Mouse (Mus musculus) ovary, adult 18-20 months (tissue): Measurements from ENCODE around the gene Itprid1.

Experiments used
- DNase-seq: peaks from one replicate; pipeline ENCODE4 v3.0.0; 2022; ENCODE audit warnings: low spot score, mixed read lengths

Itprid1 gene

GRCm38 (mm10) chr6:55887598-55887997 is 50.9 kb downstream of the Itprid1 start:
- no peak for DNase-seq

DNA sequence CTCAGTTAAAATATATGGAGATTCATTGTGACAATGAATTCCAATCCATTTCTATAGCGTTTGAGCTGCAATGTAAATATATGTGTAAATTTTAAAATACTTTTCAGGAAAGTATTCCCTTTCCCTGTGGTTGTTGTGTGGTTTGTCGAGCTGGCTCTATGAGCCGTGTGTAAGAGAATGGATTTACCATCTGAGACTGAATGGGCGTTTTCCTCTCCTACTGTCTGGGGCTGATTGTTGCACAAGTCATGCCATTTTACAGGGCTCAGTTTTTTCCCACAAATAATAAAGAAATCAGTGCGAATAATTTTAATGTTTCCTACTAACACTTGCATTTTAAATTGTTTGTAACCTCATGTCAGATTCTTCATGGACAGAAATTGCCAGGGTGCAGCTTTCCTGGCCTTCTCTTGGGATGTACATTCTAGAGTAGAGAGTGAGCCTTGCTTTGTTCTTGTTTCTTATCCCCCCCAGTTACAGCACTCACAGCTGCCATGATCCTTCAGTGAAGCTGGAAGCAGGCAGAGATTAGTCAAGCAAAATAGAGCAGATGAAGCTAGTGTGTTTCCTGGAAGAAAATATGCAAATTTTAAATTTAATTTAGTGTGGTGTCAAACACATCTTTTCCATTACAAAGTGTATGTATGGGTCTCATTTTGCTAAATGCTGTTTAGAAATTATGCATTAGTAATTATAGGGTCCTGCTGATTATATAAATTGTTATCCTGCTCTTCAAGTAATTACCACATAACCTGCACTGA is 65.1 kb downstream of the Itprid1 start:
- DNase-seq, result no peak

DNA sequence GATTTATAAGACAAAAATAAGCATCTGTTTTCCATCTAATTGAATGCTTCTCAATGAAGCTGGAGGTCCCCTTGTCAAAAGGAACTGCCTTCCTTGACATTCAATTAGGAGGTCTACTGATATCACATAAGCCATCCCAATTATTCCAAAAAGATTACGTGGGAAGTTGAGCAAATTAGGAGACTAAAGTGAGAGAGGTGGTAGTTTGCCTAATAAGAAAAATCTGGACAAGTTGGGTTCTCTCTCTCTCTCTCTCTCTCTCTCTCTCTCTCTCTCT is 65.6 kb downstream of the Itprid1 start:
- no peak for DNase-seq

GRCm38 (mm10) chr6:55919206-55919605 is 82.5 kb downstream of the Itprid1 start:
- DNase-seq, result no peak

DNA sequence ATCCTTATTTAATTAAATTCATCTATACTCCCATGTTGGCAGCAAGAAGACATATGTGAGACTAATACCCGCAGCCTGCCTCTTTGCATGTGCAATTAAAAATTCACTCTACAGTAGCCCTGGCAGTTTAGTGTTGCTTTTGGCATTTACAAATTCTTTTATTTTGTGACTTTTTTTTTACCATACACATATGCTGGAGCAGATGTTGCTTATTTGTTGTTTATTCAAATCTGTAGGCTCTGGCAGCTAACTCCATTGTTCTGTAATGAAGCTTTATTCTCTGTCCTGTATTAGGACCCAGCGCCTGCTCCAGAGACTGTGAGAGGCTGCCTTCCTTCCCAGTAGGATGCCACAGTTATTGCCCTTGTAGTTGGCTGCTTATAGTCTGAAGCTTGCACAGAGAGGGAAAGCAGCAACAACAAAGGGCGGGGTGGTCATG is 83.6 kb downstream of the Itprid1 start:
- DNase-seq, result no peak

DNA sequence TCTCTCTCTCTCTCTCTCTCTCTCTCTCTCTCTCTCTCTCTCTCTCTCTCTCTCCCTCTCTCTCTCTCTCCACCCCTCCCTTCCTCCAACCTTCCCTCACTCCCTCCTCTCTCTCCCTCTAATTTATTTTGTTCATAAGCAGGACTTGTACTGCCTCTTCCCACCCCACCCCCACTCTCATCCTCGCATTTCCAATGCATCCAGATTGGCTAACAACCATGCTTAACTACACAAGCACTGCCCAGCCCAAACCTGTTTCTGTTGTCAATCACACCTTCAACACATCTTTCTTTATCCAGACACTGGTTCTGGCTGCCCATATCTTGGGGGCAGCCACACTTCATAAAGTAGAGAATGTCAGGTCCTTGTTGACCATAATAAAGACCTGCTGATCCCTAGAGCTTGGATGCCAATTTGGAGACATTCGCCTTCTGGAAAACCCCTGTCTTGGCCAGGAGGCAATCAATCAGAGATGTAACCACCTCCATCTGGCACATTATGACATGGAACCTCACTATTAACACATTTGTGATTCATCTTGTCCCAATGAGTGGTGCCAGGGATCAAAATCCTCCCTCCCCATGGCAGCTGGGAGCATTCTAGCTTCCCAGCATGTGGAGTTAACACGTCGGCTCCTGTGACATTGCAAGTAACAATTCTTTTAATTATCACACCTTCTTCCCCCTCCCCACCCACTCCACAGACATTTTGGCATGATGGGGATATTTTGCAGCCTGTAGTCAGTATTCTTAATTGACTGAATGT is 84.4 kb downstream of the Itprid1 start:
- DNase-seq, result no peak

DNA sequence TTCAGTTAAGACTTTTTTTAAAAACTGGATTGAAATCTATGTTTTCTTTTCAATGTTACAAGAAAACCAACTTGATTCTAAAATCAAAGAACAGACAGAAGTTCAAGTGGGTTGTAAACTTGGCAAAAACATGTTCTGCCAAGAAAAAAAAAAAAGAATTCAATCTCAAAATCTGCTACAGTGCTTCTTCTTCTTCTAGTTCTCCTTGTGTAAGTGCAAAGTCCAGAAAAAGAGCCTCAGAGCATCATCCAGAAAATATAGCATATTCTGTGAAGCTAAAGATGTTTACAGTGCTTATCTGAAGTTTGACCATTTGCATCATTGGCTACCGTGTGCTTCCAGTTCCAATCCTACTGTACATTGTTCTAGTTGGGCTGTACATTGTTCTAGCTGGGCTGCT is 108.0 kb downstream of the Itprid1 start:
- DNase-seq, result no peak

- no peak for DNase-seq
Measured at GRCm38 (mm10) chr6:55950345-55951110, 113.8 kb downstream of the Itprid1 start.

- no peak for DNase-seq
Measured at GRCm38 (mm10) chr6:55972998-55973397, 136.3 kb downstream of the Itprid1 start.

GRCm38 (mm10) chr6:55979766-55980165 is 143.1 kb downstream of the Itprid1 start:
- no peak for DNase-seq

DNA sequence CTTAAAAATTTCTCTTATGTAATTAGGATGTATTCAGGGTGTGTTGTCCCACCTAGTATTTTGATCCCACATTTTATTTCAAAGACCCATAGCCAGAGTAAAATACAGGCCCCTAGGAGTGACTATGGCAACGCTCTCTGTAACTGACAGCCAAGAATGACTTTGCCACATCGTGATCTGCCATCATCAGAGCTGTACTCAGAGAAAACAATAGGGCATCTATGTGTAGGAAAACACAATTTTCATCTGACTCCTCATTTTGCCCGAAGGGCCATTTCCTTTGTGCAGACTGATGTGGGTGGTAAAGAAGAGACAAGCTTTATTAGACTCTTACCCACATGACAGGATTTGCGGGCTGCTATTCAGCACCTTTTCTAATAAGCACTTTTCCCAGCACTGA is 172.0 kb downstream of the Itprid1 start:
- DNase-seq, result no peak

DNA sequence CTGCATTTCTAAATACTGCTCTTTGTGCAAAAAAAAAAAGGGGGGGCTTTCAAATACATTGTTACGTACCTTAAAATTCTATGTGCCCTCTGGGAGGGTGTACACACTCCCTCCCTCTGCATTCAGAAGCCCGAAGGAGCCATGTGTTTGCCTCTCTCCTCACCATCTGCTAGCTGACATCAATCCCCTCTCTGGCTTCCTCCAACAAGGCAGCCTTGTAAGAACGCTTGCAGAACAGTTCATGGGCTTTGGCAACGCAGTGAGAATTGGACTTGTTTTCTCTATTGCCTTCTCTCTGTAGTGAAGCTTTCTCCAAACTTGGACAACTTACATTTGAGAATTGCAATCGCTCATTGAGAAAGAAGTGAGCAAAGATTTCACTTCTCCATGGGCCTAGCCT is 175.7 kb downstream of the Itprid1 start:
- DNase-seq, result no peak

GRCm38 (mm10) chr6:56017291-56017994 is 180.7 kb downstream of the Itprid1 start, which contains the start of gene Ppp1r17:
TSS of gene Ppp1r17 (plus strand) at chr6:56017497.
- DNase-seq, result no peak

DNA sequence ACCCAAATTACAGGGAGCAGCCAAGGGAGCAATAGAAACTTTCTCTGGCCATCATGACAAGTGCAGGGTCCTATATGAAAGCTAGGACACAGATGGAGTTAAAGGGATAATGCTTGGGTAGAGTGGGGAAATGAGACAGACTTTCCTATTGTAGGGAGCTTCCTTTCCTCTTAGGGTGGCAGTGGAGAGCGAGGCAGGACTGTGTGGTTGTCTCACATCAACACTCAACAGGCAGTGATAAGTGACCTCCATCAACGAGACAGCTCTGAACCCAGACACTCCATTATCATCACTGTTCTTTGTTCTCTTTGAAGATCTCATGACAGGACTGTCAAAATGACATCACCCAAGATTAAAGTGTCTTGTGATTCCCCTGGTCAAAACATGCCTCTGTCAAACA is 182.9 kb downstream of the Itprid1 start:
- DNase-seq, result no peak

- DNase-seq, result no peak
Measured at GRCm38 (mm10) chr6:56025533-56025932, 188.8 kb downstream of the Itprid1 start.

DNA sequence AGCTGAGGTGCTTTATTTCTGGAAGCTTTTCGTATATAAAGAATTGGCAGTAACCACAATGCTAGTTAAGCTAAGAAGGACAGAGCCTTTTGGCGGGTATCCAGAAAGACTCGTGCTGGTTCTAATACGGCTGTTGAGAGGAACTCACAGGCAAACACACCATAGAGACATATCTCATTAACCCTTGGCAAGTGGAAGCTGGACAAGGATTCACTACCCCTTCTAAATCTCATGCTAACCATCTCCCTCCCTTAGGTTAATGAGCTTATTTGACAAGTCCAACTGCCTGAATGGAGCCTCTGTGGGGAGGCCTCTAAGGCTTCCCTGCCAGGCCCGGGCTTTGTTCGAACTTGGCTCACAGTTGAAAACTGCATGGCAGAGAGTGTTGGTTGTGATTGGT is 190.6 kb downstream of the Itprid1 start:
- no peak for DNase-seq

- DNase-seq, result no peak
Measured at GRCm38 (mm10) chr6:56027966-56028365, 191.3 kb downstream of the Itprid1 start.
